Mouse (Mus musculus) forebrain, embryonic 11.5 days (tissue): ENCODE data around the gene Coro2b. TPM values are rescaled to one million over a fixed set of nuclear protein-coding genes. Genes with fewer than 3 reads are reported as not detected.

Source experiments
- ATAC-seq: fragments of 200-750 bp; cut with Nextera tagmentation; replicated peaks from 2 replicates; pipeline ENCODE4 v1.8.0; 2017; ENCODE audit warnings: moderate TSS enrichment; ENCODE audit not compliant: low FRiP score
- DNase-seq: peaks from one replicate; pipeline ENCODE4 v3.0.0-alpha.2; 2017; ENCODE audit warnings: low spot score
- H3K27ac ChIP-seq: fragments of 300-500 bp; sonication (generic); 2 replicates; pipeline ENCODE4 v1.5.1; 2014; ENCODE audit warnings: low read depth, low read length
- H3K27me3 ChIP-seq: fragments of 300-500 bp; sonication (generic); 2 replicates; pipeline ENCODE4 v1.6.1; 2014; ENCODE audit warnings: mild to moderate bottlenecking, low read length, mixed read lengths; ENCODE audit not compliant: control insufficient read depth, insufficient read depth
- H3K36me3 ChIP-seq: fragments of 300-500 bp; sonication (generic); 2 replicates; pipeline ENCODE4 v1.6.1; 2014; ENCODE audit warnings: mild to moderate bottlenecking, low read length, moderate library complexity, mixed read lengths; ENCODE audit not compliant: control insufficient read depth, insufficient read depth
- H3K4me1 ChIP-seq: fragments of 300-500 bp; sonication (generic); replicated peaks from 2 replicates; pipeline ENCODE4 v1.6.1; 2014; ENCODE audit warnings: low read length, mixed read lengths; ENCODE audit not compliant: control insufficient read depth, insufficient read depth
- H3K4me2 ChIP-seq: fragments of 300-500 bp; sonication (generic); 2 replicates; pipeline ENCODE4 v1.6.1; 2014; ENCODE audit warnings: low read depth, mild to moderate bottlenecking, low read length, moderate library complexity, mixed read lengths; ENCODE audit not compliant: severe bottlenecking
- H3K4me3 ChIP-seq: fragments of 300-500 bp; sonication (generic); 2 replicates; pipeline ENCODE4 v1.5.1; 2014; ENCODE audit warnings: low read depth, low read length
- H3K9ac ChIP-seq: fragments of 300-500 bp; sonication (generic); 2 replicates; pipeline ENCODE4 v1.6.1; 2014; ENCODE audit warnings: low read length
- H3K9me3 ChIP-seq: fragments of 300-500 bp; sonication (generic); 2 replicates; pipeline ENCODE4 v1.6.1; 2016; ENCODE audit warnings: low read length, mixed read lengths; ENCODE audit not compliant: control insufficient read depth
- WGBS: fragments of 180-500 bp; shearing (Covaris S2); extraction: QIAGEN DNeasy Blood & Tissue Kit; methylation state at CpG from one replicate; pipeline ENCODE4 v1.1.7; 2014; 5-methylcytosine and 5-hydroxymethylcytosine counted together
- polyA plus RNA-seq: library from polyadenylated mRNA; unstranded; fragments of >200 nt; fragmentation: Nextera tagmentation; extraction: Ambion mirVana; gene quantifications from 2 replicates; pipeline ENCODE4 v1.2.1, GENCODE M21; 2014

Gene Coro2b
- polyA plus RNA-seq, 1 experiment from 2014 or later = 24.0 TPM

DNA sequence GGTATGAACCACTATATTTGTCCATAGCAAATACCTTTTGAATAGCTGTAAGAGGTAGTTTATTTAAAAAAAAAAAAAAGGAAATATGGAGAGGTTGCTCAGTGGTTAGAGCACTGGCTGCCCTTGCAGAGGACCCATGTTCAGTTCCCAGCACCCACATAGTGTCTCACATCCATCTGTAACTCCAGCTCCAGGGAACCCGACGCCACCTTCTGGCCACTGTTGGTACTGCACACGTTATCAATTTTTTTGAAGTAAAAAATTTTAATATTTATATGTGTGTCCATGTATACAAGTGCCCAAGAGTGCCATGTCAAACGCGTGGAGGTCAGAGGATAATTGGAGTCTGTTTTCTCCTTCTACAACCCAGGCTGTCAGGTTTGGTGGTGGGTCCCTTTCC, 118.1 kb downstream of the Coro2b start:
- Histone ChIP-seq H3K4me1 (peaks cover 9% of the 10 kb centered on the region), H3K27me3 (no peaks in the 10 kb centered on the region), H3K27ac (no peak overlapping the region), H3K9ac (no peak overlapping the region), H3K36me3 (no peaks in the 10 kb centered on the region), H3K4me2 (no peak overlapping the region), H3K4me3 (no peak overlapping the region), H3K9me3 (no peaks in the 10 kb centered on the region; the same call in 1 of the 2 replicates)
- ATAC-seq = no peak
- no peak for DNase-seq
- 62% methylated on average over 5 of the region's 5 CpGs for WGBS

DNA sequence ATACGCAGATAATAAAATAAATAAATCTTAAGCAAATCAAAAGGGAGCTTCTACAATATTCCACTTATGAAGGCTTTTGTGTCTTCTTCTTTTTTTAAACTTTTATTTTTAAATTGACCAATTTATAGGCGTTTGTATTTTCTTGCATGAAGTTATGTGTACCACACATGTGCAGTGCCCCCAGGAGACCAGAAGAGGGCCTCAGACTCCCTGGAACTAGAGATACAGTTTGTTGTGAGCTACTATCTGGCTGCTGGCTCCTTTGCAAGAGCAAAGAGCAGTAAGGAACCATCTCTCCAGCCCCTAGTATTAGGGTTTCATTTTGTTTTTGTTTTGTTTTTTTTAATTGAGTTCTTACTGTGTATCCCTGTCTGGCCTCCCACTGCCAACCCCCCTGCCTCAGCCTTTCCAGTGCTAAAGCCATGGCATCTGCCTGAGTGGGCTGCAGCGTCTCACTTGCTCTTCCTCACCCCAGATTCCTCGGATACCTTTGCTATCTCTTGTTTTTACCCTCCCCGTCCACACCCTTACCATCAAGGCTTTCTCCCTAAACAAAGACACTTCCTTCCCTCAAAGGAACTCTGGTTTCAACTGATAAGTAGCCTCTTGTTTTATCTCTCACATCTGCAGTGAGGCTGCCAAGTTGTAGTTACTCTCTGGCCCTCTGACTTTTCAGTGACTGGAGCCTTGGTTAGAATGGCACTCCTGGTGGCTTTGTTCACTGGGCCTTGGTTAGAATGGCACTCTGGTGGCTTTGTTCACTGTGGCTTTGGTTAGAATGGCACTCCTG, 129.3 kb downstream of the Coro2b start:
- no peaks in the 10 kb centered on the region for H3K4me1 ChIP-seq
- no peak overlapping the region for H3K4me3 ChIP-seq
- H3K36me3 ChIP-seq = no peaks in the 10 kb centered on the region
- no peaks in the 10 kb centered on the region for H3K27me3 ChIP-seq
- 88% methylated on average over 5 of the region's 5 CpGs for WGBS
- H3K27ac ChIP-seq = no peak overlapping the region
- H3K4me2 ChIP-seq = no peak overlapping the region
- DNase-seq (no peak), ATAC-seq (no peak)
- H3K9me3 ChIP-seq = no peaks in the 10 kb centered on the region
- H3K9ac ChIP-seq = no peak overlapping the region

DNA sequence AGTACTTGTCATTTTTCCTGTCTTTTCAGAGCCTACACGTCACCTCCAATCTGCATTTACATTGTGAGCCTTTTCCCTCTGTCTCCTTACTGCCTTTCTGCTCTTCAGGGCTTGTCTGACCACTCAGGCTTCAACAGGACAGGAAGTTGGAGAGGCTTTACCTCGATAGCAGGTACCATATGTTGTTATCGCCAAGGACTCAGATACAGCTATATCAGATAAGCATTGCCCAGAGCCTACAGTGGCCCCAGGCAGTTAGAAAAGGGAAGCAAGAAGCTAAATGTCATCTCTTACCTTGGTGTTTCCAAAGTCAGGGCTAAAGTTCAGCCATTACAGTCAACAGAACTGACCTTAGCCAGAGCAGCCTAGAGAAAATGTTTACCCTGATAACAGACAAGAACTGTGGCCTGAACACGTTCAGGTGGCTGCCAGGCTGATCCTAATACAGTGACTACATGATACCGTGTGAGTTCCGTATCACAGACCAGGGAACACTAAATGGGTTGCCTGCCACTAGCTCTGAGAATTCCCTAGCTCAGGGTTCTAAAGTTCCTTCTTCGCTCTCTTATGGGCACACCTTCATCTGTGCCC, 130.3 kb downstream of the Coro2b start:
- Histone ChIP-seq H3K36me3 (no peaks in the 10 kb centered on the region), H3K27ac (no peak overlapping the region), H3K9ac (no peak overlapping the region), H3K4me3 (no peak overlapping the region), H3K4me1 (no peaks in the 10 kb centered on the region), H3K4me2 (no peak overlapping the region), H3K9me3 (no peaks in the 10 kb centered on the region), H3K27me3 (no peaks in the 10 kb centered on the region)
- no peak for ATAC-seq
- WGBS = 86% methylated on average over 7 of the region's 7 CpGs
- DNase-seq = no peak

DNA sequence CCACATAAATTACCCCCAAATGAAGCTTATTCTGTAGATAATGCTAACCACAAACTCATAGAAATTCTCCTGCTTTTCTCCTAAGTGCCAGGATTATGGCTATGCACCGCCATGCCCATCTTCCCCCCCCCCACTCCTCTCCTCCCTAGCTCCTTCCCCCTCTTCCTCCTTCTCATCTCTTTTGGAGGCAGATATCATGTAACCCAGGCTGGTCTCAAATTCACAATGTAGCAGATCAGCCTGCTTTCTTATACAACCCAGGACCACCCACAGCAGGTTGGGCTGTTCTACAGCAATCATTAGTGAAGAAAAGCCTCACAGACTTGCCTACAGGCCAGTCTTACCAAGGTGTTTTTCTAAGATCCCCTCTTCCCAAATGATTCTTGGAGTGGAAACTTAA, 135.3 kb downstream of the Coro2b start:
- no peaks in the 10 kb centered on the region for H3K36me3 ChIP-seq
- DNase-seq = no peak

DNA sequence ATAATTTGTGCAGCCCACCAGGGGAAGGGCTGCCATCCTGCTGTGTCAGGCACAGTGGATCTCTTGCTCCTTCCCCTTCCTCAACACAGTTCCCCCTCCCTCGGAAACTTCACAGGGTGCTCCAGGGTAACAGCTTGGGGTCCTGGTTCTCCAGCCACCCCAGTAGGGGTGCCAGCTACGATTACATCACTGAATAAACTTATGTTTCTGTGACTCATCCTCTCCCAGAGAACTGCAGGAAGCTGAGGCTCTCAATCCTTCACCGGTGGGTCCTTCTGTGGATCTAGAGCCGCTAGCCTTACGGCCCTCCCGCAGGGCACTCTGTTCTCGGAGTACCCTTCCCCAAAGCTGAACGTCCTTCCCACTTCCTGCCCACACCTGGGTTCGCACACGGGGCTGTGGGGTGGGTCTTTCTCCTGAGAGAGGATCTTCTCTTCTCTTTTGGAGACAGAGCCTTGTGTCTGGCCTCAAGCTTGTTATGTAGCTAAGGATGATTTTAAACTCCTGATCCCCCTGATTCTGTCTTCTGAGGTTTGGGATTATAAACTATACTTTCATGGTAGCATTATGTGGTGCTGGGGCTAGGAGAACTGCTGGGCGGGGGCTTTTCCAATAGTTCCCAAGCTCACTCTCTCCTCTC, 136.2 kb downstream of the Coro2b start:
- Histone ChIP-seq H3K36me3 (no peaks in the 10 kb centered on the region), H3K9ac (no peak overlapping the region), H3K9me3 (no peaks in the 10 kb centered on the region), H3K27me3 (no peaks in the 10 kb centered on the region), H3K4me3 (no peak overlapping the region), H3K27ac (no peak overlapping the region), H3K4me1 (no peaks in the 10 kb centered on the region), H3K4me2 (no peak overlapping the region)
- ATAC-seq (no peak), DNase-seq (no peak)
- WGBS = 69% methylated on average over 11 of the region's 11 CpGs

More for the DNA sequence above, 135.3 kb downstream of the Coro2b start:
- H3K4me3 ChIP-seq = no peak overlapping the region
- no peak overlapping the region for H3K27ac ChIP-seq
- WGBS = 68% methylated on average over 1 of the region's 1 CpGs
- H3K4me1 ChIP-seq = no peaks in the 10 kb centered on the region
- H3K9ac ChIP-seq = no peak overlapping the region
- no peak for ATAC-seq
- H3K27me3 ChIP-seq = no peaks in the 10 kb centered on the region
- no peaks in the 10 kb centered on the region for H3K9me3 ChIP-seq
- H3K4me2 ChIP-seq = no peak overlapping the region

DNA sequence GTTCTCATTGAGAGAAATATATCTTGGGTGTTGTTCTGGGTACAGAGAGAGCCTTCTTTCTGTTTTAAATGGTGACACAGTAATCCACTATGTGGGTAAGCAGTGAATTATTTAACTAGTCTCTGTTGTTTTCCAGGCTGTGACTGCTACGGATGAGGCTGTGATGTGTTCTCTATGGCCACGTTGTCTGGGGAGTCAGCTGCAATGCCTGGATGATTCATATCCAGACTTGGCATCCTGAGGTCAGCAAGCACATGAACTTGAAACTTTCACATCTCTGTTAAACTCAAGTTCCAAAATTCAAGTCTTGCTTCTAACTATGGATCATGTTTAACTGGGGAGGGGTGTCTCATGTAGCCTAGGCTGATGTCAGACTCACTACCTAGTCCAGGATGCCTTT, 142.7 kb downstream of the Coro2b start:
- WGBS = 85% methylated on average over 2 of the region's 2 CpGs
- no peaks in the 10 kb centered on the region for H3K36me3 ChIP-seq
- DNase-seq = no peak

DNA sequence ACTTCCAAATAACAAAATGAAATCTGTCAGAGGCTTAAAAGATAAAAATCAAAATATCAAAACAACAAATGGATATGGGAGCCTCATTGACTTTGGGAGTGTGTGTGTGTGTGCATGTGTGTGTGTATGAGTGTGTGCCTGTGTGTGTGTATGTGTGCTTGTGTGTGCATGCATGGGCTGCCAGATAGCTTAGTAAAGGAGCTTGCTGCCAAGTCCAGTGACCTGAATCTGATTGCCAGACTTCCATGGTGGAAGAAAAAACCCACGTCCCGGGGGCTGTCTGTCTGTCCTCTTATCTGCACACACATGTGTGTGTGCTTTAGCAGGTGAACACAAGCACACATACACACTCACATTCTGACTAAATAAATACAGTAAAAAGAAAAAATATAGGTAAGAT, 143.3 kb downstream of the Coro2b start:
- H3K36me3 ChIP-seq = no peaks in the 10 kb centered on the region
- 97% methylated on average over 2 of the region's 2 CpGs for WGBS
- ATAC-seq (no peak), DNase-seq (no peak)
- no peak overlapping the region for H3K9ac ChIP-seq
- no peaks in the 10 kb centered on the region for H3K27me3 ChIP-seq
- H3K9me3 ChIP-seq = no peaks in the 10 kb centered on the region
- H3K4me3 ChIP-seq = no peak overlapping the region
- no peak overlapping the region for H3K27ac ChIP-seq
- no peak overlapping the region for H3K4me2 ChIP-seq
- no peaks in the 10 kb centered on the region for H3K4me1 ChIP-seq

More for the DNA sequence above, 142.7 kb downstream of the Coro2b start:
- Histone ChIP-seq H3K4me3 (no peak overlapping the region), H3K27me3 (no peaks in the 10 kb centered on the region), H3K4me2 (no peak overlapping the region), H3K9ac (no peak overlapping the region), H3K27ac (no peak overlapping the region), H3K9me3 (no peaks in the 10 kb centered on the region), H3K4me1 (no peaks in the 10 kb centered on the region)
- no peak for ATAC-seq

DNA sequence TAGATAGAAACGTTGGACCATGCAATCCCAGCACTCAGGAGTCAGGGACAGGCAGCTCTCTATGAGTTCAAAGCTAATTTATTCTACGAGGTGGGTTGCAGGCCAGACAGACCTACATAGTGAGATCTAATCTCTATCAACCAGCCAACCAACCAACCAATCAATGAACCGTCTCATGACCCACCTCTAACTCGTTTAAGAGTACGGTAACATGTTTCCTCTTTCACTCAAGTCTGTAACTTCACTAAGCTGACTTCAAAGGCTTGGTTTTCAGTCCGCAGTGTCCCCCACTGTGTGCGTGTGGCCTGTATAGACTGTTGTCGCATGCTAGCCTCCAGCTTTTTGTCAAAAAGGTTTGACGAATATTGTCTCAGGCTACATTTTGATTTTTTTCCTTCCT, 147.1 kb downstream of the Coro2b start:
- no peaks in the 10 kb centered on the region for H3K27me3 ChIP-seq
- no peak overlapping the region for H3K4me3 ChIP-seq
- no peak overlapping the region for H3K9ac ChIP-seq
- H3K36me3 ChIP-seq = no peaks in the 10 kb centered on the region
- H3K4me2 ChIP-seq = no peak overlapping the region
- WGBS = 64% methylated on average over 9 of the region's 9 CpGs
- DNase-seq = no peak
- H3K9me3 ChIP-seq = no peaks in the 10 kb centered on the region
- ATAC-seq = no peak
- no peaks in the 10 kb centered on the region for H3K4me1 ChIP-seq
- no peak overlapping the region for H3K27ac ChIP-seq
